Mouse (Mus musculus) kidney, adult 11 months (tissue): ENCODE measurements around the gene Nckap5.

Experiments
- DNase-seq: peaks from one replicate; pipeline ENCODE4 v3.0.0; 2022

Nckap5 gene

DNA sequence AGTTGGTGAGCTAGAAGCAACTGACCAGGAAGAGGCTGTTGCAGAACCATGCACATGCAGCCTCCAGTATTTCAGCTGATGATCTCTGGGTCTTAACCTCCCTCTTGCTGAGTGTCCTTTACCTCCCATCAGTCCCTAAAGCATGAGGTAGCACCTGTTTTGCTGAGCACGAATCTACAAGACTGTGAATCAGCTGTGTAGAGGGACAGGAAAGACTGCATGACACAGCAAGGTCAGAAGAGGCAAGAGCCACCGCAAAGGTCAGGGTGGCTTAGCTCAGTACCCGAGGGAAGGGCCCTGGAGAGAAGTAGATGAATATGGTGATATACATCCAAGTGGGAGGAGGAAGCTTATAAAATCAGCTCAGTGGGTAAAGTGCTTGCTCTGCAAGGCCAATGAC lies 66.4 kb downstream of the Nckap5 start:
- DNase-seq: no peak

GRCm38 (mm10) chr1:126763192-126763591 lies 67.4 kb downstream of the Nckap5 start:
- DNase-seq: no peak

DNA sequence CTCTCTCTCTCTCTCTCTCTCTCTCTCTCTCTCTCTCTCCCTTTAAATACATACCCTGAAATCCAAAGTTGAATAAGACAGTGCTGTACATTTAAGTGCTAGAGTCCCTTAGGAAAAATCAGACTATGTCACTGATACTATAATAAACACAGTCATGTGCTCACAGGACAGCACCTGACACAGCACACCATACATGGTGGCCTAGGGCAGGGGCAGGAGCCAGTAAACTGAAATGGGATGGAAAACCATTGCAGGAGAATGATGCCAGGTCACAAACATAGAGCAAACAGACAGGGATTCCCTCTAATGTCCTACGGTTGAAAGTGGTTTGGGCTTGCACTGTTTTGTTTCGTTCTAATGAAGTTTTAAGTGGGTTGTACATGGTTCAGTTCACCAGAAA lies 70.2 kb downstream of the Nckap5 start:
- no peak for DNase-seq

DNA sequence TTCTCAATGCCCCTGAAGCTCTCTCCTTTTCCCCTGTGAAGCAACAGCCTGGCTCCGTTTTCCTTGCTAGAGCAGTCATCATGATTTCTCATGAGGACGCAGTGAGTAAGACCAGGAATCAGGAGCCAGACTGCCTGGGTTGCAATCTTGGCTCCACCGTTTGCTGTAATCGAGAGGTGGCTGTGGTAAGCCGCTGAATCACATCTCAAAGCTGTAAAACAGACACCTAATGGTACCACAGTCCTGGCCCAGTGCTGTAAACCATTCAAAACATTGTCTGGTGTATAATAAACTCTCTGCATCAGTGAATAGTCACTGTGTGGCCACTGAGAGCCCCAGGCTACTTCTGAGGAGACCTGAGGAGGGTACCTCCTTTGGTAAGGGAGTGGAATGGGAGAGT lies 74.9 kb downstream of the Nckap5 start:
- no peak for DNase-seq

GRCm38 (mm10) chr1:126753611-126754010 lies 77.0 kb downstream of the Nckap5 start:
- DNase-seq: no peak

DNA sequence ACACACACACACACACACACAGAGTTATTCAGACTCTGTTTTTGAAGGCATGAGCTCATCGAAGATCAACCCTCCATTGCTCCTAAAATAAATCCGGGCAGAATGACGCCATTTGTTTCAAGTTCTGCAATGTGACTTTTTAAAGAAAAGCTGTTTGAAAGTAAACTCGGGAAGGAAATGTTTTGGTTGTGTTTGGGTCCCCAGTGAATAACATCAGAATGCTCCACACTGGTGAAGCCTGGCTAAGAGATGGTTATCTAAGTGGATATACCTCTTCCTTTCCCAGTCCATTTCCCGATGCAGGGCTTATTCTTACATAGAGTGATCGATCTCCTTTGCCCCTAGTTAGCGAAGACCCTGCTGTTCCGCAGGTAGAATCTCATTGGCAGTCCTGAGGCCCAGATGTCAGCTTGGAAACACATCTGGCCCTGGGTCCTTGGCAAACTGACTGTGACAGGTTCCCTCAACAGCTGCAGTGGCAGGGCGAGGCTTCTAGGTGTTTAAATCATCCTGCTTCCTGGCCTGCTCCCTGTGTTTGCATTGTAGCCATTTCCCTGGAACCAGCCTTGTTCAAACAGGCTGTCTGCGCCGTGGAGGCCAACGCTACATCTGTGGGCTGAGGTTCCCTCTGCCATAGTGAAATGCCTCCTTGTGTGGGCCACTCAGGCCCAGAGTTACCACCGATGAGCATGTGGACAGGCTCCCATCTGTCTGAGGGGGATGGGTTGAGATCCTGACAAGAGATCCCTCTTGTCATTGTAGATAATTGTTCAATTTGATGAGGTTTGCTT lies 78.2 kb downstream of the Nckap5 start:
- no peak for DNase-seq

GRCm38 (mm10) chr1:126751137-126751536 lies 79.5 kb downstream of the Nckap5 start:
- DNase-seq: no peak

DNA sequence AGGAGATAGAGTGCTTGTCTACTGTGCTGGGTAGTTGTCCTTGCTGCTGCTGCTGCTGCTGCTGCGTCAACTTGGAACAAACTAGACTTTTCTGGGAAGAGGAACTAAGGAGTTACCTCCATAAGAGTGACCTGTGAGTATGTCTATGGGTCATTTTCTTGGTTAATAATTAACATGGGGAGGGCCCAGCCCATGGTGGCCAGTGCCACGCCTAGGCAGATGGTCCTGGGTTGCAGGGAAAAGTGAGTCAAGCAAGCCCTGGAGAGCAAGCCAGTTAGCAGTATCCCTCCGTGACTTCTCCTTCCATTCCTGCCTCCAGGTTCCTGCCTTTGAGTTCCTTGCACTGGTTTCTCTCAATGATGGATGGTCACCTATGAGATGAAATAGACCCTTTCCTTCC lies 80.4 kb downstream of the Nckap5 start:
- DNase-seq: no peak

- DNase-seq: no peak
Observed at GRCm38 (mm10) chr1:126747914-126748313, 82.7 kb downstream of the Nckap5 start.

- DNase-seq: no peak
Observed at GRCm38 (mm10) chr1:126745482-126746136, 85.0 kb downstream of the Nckap5 start.

- DNase-seq: no peak
Observed at GRCm38 (mm10) chr1:126744631-126745305, 85.8 kb downstream of the Nckap5 start.

DNA sequence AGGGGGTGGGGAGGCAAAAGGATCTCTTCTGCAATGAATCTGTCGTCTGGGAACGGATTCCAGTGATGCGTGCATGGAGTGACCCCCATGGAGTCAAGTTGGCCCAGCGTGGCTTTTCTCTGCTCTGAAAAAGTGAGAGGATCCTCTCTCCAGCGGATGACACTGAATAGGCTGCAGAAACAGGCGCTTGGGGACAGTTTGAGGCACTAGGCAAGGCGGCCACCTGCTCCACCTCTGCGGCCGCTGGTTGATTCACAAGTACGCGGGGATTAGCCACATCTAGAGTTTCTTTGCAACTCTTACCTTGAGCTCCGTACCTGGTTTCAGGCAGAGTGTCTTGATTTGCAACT lies 92.3 kb downstream of the Nckap5 start:
- no peak for DNase-seq

DNA sequence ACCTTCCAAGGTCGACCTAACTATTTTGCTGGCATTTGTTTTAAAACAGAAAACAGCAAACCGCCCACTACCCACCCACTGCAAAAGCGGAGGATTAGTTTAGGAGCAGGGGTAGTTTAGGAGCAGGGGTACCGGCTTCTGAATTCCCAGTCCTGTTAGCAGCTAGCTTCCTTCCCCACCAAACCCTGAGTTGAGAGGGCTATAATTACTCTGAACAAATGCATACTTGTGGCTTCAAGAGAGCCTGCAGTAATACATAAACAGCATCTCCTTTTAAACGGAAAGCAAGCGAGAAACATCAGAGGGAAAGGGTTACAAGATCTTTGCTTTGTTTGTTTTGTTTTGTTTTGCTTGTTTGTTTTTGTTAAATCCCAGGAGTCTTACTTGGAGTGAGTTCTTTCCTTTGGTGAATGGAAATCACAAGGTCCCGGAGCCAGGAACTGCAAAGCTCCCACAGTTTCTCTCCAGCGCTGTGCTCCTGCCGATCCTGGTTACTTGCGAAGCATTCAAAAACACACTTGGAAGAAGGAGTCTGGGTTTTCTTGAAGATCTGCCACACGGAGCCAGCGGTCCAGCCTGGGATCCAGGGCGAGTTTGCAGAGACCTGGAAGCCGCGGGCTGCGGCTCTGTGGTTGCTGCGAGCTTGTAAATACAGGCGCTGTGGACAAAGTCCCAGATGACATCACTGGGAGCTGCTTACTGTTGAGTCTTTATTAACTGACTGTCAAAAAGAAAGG lies 92.9 kb downstream of the Nckap5 start:
- peak; percentile 56 for DNase-seq

- no peak for DNase-seq
Observed at GRCm38 (mm10) chr1:126731691-126732090, 98.9 kb downstream of the Nckap5 start.

- DNase-seq: no peak
Observed at GRCm38 (mm10) chr1:126726400-126727055, 104.1 kb downstream of the Nckap5 start.

- DNase-seq: no peak
Observed at GRCm38 (mm10) chr1:126725628-126726367, 104.8 kb downstream of the Nckap5 start.

GRCm38 (mm10) chr1:126721917-126722316 lies 108.7 kb downstream of the Nckap5 start:
- no peak for DNase-seq

DNA sequence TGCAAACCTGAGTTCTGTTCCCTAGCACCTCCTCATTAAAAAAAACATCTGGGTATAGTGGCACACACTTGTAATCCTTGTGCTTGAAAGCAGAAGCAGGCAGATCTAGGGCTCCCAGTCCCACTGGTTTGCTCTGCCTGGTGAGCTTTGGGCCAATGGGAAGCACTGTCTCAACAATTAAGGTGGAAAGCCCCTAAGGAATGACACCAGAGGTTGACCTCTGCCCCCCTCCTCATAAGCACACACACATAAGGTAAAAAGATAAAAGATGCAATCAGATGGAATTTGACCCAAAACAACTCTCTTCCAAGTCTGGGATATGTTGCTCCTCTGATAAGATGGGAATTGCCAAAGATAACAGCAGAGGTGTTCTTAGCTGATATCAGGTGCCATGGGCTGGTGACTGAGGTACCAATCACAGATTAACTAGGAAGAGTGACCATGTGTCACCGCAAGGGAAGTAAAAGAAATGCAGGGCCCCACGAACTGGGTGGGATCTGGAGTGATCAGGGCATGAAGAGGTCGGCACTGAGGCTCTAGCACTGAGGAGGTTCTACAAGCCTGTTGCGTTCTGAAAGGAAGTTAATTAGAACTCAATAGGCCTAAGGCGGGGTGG lies 110.8 kb downstream of the Nckap5 start:
- no peak for DNase-seq

DNA sequence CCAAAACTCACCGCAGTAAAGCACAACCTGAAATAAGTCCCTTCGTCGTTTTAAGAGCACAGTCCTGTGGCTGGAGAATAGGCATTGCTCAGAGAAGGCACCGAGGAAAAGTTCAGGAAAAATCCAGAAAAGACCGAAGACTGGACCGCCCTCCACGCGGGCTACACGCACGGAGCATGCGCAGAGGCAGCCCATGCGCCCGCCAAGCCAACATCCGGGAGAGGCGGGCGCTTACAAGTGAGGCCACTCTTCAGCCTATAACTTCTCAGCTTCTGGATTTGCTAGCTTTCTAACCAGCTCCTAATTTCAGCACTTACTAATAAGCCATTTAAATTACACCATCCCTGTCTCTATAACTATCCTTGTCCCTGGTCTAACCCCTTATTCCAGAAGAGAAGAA lies 124.0 kb downstream of the Nckap5 start:
- no peak for DNase-seq

- no peak for DNase-seq
Observed at GRCm38 (mm10) chr1:126700978-126701320, 129.7 kb downstream of the Nckap5 start.

DNA sequence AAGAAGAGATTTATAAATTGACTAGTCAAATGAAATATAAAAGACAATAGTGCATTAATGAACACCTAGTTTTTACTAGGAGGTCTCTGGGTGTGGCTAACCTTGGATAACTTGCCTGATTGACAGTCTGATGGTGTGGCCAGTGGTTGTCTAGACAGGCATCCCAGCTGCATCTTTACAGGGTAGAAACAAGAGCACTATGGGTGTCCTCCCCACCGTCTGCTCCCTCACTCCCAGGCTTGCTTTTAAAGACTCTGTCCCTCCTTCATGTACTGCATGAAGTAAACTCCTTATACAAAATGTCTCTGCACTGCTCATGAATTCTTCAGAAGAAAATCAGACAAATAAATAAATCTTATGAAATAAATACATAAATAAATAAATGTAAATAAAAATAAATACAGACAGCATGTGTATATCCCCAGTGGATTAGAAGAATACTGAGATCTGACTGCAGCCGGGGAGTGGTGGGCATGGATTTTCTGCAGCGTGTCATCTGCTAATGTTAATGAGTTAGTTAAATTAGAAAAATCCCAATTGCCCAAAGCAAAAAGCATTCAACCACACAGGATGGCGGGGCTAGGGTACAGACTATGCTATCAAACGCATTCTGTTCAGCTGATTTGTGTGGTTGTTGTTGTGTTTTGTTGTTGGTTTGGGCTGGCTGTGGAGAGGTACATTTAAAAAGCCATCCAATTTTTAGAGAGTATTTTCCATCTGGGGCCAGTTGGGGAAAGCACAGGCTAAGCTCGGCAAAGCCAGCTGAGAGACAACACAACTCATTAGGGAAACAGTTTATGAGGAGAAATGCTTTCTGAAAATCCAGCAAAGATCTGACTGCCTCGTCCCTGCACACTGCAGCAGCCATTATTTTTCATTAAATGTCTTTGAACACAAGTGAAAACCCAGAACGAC lies 130.3 kb downstream of the Nckap5 start:
- no peak for DNase-seq
